Mouse (Mus musculus) left cerebral cortex, postnatal 25 days (tissue): ENCODE results near the gene Cirbp. TPM values are rescaled to one million over a fixed set of nuclear protein-coding genes. Genes with fewer than 3 reads are reported as not detected.

ENCODE experiments used
- DNase-seq, 2 experiments: peaks; one replicate each; pipeline ENCODE4 v3.0.0; 2022; ENCODE audit warnings: low spot score in 2 of 2, mixed read lengths in 1 of 2
- intact Hi-C: fragments of 180-260 bp; cut with DNase I; formaldehyde crosslinking; loops from one replicate; pipeline ENCODE4 v1.15.1; 2025
- total RNA-seq, 2 experiments: library from RNA; stranded (reverse); gene quantifications; 2 replicates each; pipeline ENCODE4 v1.2.3; 2021

Cirbp gene
- total RNA-seq, 2 experiments from 2014 or later: 77.3 to 90.1 TPM

- intact Hi-C loops: loop anchor here (2.0 kb wide), 1 partner anchor 20 kb away; no protein-coding TSS in a partner anchor
- DNase-seq: peak; percentile 54 to 71
These were observed 28.7 kb upstream of the Cirbp start for GRCm38 (mm10) chr10:80136952-80137625.

DNA sequence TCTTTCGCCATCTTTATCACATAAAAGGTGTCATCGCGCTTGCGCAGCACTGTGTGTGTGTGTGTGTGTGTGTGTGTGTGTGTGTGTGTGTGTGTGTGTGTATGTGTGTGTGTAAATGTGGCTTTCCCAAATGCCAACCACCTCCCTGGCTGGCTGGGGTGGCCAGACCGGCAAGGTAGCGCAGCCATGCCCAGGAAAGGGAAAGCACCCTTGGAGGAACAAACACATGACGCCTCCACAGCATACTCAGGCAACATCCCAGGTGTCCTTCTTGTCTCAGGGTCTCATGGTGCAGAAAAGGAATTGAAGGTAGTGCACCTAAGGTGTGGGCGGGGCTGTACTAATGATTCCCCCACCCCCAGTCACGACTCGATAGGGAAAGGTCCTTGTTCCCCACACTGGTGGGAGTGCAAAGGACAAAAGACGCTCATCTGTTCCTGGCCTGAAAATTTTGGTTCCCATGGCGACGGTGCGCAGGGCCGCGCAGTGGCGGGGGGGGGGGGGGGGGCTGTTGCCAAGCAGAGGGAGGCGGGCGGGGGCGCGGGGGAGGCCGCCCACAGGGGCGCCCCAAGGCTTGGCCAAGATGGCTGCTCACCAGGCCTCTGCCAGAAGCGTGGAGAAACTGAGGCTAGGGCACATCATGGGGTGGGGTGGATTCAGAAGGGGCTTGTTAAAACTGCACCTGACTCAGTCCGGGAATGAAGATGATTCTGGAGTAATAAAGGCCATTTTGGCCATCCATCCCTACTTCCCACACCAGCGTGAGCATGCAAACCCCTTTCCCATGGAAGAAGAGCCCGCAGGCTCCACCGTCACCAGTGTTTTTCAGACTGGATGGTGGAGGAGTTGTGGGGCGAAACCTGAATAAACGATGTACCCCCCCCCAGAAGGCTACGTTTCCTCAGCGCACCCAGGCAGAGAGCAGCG, 27.9 kb upstream of the Cirbp start:
- intact Hi-C loops: loop anchor here (2.0 kb wide), 2 partner anchors 21 to 153 kb away; partner anchors contain the start of gene Tmem259

DNA sequence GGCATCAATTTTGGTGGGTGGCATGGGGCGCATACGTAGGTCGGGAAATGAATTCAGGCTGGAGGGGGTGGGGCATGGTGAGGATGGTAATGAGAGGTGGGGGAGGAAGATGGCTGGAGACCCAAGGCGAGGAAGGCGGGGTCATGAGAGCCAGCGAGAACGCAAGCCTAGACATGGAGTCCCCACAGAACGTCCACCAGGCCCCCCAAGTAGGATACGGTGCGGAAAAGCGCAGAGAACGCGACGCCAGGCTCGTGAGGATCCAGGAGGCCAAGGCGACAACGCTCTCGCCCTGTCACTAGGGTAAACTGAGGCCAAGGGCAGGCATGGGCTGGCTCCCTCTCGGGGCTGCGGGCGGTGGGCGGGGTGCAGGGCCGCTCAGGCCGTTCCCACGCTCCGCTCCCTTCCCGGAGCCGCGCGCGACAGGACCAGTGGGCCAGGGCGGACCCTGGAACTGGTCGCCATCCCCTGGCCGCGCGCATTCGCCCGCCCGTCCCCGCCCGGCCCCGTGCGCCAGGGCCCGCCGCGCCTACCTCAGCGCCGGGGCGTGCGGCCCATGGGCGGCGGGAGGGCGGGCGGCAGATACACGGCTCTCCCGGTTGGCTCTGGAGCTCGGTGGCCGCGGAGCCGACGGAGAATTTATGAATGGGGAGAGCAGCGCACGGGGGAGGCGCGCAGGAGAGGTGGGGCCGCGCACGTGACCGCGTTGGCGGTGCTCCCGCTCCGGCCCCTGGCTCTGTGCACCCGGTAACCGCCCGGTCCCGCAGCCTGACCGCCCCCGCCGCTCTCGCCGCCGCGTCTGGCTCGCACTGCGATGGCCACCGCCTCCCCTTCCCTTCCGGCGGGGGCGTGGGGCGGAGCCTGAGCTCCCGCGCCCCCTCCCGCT, 27.0 kb upstream of the Cirbp start, which contains the start of gene Atp5d:
Atp5d (plus strand) TSS at position 80 of the 886 bp plus-strand sequence.
- DNase-seq: peak; percentile 81 to 86
- intact Hi-C loops: loop anchor here (2.0 kb wide), 1 partner anchor 154 kb away; the partner anchor contains the start of gene Tmem259

More for the DNA sequence above, 27.9 kb upstream of the Cirbp start:
- DNase-seq: peak; percentile 64 to 74

DNA sequence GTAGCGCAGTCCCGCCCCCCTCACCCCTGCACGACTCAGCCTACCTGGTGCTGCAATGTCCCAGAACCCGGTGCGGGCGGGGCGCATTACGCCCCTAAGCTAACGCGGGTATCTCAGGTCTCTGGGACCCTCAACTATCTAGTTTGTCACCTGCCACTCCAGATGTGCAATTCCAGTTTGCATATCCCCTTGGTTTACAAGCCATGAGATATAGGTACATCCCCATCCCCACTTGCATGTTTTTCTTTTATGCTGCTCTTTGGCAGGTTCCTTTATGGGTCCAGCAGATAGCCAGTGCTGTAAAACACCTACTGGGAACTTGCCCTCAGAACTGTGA, 26.4 kb upstream of the Cirbp start:
- intact Hi-C loops: loop anchor here (2.0 kb wide), 1 partner anchor 155 kb away; the partner anchor contains the start of gene Tmem259
- DNase-seq: no peak

DNA sequence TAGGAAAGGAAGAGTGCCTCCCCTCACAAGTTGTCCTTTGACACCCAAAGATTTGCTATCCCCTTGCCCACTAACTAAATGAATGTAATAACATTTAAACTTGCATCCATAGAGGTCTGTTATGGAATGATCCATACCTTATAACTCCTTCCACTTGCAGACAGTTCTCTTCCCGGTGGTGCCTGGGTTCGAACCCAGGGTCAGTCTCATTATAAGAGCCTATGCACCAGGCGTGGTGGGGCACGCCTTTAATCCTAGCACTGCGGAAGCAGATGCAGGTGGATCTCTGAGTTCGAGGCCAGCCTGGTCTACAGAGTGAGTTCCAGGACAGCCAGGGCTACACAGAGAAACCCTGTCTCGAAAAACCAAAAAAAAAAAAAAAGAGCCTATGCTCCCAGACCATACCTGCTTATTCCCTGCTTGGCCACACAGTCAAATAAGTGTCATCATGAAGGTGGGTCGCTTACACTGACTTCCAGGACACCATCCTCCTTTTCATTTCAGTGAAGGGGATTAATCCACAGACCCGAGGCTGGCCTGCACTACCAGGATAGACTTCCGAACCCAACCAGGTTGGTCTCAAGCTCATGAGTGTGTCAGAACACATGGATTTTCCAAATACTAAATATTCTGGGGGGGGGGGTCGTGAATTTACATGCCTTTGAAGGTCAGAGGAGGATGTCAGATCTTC, 25.7 kb upstream of the Cirbp start:
- peak in 1 of 2 experiments; percentile 1 for DNase-seq
- intact Hi-C loops: loop anchor here (2.0 kb wide), 1 partner anchor 155 kb away; the partner anchor contains the start of gene Tmem259

- intact Hi-C loops: no loop called here
- DNase-seq: no peak
These were observed 25.1 kb upstream of the Cirbp start, which contains the start of gene Cbarp for GRCm38 (mm10) chr10:80140666-80141035. Gene Cbarp (minus strand): TSS chr10:80140835.

GRCm38 (mm10) chr10:80141243-80141642, 24.5 kb upstream of the Cirbp start:
- DNase-seq: peak; percentile 97 to 99
- intact Hi-C loops: no loop called here

GRCm38 (mm10) chr10:80141786-80142529, 23.8 kb upstream of the Cirbp start:
- intact Hi-C loops: loop anchor here (1.0 kb wide), 1 partner anchor 23 kb away; the partner anchor contains the start of gene Cirbp
- peak; percentile 94 to 99 for DNase-seq

DNA sequence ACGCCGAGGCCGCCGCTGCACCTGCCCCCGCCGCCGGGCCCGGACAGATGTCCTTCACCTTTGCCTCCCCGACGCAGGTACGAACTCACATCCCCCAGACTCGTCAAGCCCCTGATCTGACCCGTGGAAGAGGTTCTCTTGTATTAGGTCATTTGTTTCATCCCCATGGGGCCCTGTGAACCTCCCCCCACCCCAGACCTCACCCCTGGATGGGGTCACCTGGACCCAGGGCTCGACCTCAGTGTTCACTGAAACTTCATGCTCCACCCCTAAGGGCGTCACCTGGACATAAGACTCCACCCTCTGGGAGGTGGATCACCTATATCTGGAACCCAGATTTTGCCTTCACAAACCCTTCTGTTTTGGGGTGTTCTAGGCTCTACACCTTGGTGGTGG, 23.3 kb upstream of the Cirbp start:
- intact Hi-C loops: loop anchor here (1.0 kb wide), 1 partner anchor 23 kb away; the partner anchor contains the start of gene Cirbp
- no peak for DNase-seq

DNA sequence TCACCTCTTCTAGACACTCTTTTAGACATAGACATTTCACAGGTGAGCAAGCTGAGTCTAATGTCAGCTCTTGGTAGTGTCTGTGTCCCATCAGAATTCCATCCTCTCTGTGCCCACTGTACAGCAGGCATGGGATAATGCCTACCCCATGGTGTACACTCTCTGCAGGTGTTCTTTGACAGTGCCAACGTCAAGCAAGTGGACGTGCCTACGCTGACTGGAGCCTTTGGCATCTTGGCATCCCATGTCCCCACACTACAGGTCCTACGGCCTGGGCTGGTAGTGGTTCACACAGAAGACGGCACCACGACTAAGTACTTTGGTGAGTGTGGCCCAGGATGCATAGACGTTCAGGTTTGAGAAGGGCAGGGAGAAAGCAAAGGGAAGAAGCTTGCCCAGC, 22.1 kb upstream of the Cirbp start:
- intact Hi-C loops: no loop called here
- no peak for DNase-seq

GRCm38 (mm10) chr10:80144159-80144558, 21.6 kb upstream of the Cirbp start:
- intact Hi-C loops: no loop called here

DNA sequence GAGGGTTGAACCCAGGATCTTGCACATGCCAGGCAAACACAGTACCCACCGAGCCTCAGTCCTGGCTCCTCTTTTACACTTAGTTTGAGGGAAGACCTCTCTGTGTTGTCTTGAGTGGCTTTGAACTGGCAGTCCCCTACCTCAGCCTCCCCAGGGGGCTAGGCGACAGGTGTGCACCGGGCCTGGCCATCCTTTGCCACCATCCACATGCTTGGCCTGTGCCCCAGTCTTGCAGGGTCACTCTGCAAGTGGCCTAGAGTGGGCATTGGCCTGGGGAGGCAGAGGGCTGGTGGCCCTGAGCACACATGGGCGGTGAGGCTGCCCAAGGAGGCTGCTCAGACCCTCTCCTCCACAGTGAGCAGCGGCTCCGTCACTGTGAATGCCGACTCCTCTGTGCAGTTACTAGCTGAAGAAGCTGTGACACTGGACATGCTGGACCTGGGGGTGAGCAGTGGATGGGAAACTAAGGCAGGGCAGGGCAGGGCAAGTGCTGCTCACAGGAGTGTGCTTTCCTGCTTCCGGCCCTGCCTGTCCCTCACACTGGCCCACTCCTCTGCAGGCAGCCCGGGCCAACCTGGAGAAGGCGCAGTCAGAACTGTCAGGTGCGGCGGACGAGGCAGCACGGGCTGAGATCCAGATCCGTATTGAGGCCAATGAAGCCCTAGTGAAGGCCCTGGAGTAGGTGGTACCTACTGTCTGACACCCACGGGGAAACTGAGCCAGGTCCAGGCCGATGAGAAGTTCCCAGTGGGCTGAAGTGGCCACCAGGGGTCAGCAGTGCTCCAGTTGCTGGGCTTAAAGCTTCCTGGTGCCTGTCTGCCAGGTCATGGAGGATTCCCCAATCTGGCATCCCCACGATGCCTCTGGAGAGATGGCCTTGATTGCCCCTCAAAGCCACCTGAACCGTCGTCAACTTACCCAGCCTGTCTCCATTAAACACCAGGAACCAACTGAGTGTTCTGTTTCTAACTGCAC, 20.6 kb upstream of the Cirbp start:
- intact Hi-C loops: no loop called here
- DNase-seq: peak in 1 of 2 experiments; percentile 79

More at GRCm38 (mm10) chr10:80144159-80144558, 21.6 kb upstream of the Cirbp start:
- DNase-seq: no peak

- DNase-seq: peak in 1 of 2 experiments; percentile 52
- intact Hi-C loops: no loop called here
These were observed 19.9 kb upstream of the Cirbp start for GRCm38 (mm10) chr10:80145896-80146295.

GRCm38 (mm10) chr10:80146568-80147011, 19.2 kb upstream of the Cirbp start:
- intact Hi-C loops: no loop called here
- DNase-seq: no peak

DNA sequence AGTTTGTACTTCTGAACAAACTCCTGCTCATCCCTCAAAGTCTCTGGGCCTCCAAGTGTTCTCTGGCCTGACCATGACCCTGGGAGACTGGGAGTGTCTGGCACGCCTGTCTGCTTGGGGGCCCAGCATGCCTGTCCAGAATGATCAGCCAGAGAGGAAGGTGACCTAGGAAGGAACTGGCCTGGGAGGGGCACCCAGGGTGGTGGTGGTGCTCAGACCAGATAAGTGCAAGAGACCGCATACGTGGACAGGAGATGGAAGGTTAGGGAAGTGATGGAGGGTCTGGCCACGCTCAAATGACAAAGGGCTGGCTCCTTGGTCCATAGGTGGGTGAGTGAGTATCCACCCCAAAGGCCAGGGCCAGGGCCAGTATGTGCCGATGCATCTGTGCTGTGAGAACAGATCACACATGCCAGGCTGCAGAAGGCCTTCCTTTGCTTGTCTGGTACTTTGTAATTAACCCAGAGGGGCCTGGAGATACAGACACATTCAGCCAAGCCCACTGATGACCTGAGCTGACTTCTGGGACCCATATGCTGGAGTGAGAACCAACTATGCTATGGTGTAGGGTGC, 18.6 kb upstream of the Cirbp start:
- intact Hi-C loops: no loop called here

More for the DNA sequence above, 18.6 kb upstream of the Cirbp start:
- DNase-seq: no peak
